Mouse (Mus musculus) small intestine, adult 2 months (tissue): ENCODE measurements around the gene Adam6b. TPM values are rescaled to one million over a fixed set of nuclear protein-coding genes. Genes with fewer than 3 reads are reported as not detected.
"Not testable (repeated sequence)": the region's sequence is repeated elsewhere in the genome, so short reads cannot be mapped to it uniquely, and the experiment has no call there.

ENCODE experiments used
- H3K27ac ChIP-seq: fragments of 200-500 bp; 2 replicates; pipeline ENCODE4 v1.5.1; 2012; ENCODE audit warnings: low read depth, low read length, control low read depth, inconsistent platforms; ENCODE audit not compliant: insufficient read depth
- H3K27me3 ChIP-seq: fragments of 200-500 bp; 2 replicates; pipeline ENCODE4 v1.6.1; 2012; ENCODE audit warnings: mild to moderate bottlenecking, moderate library complexity, low read length, inconsistent platforms; ENCODE audit not compliant: control insufficient read depth, insufficient read depth
- H3K36me3 ChIP-seq: fragments of 200-500 bp; 2 replicates; pipeline ENCODE4 v1.6.1; 2012; ENCODE audit warnings: mild to moderate bottlenecking, low read length, control low read depth, inconsistent platforms; ENCODE audit not compliant: control insufficient read depth, insufficient read depth
- H3K4me1 ChIP-seq: fragments of 200-500 bp; 2 replicates; pipeline ENCODE4 v1.6.1; 2012; ENCODE audit warnings: low read length, inconsistent platforms, mixed read lengths; ENCODE audit not compliant: control insufficient read depth, insufficient read depth, insufficient read length
- H3K4me3 ChIP-seq: fragments of 200-500 bp; 2 replicates; pipeline ENCODE4 v1.5.1; 2012; ENCODE audit warnings: low read depth, mild to moderate bottlenecking, control low read depth, inconsistent platforms, low read length, moderate library complexity
- CTCF ChIP-seq: fragments of 200-500 bp; IDR thresholded peaks from 2 replicates; pipeline ENCODE4 v1.5.1; 2012; ENCODE audit warnings: low read depth, mild to moderate bottlenecking, control low read depth, inconsistent platforms, low read length, moderate library complexity, mixed read lengths; ENCODE audit not compliant: insufficient replicate concordance, insufficient read length; ENCODE audit errors: extremely low read depth
- POLR2A ChIP-seq: fragments of 200-500 bp; IDR thresholded peaks from 2 replicates; pipeline ENCODE4 v1.6.1; 2012; ENCODE audit warnings: low read depth, mild to moderate bottlenecking, control low read depth, inconsistent platforms, low read length, moderate library complexity
- WGBS: fragments of 180-500 bp; shearing (Covaris S2); methylation state at CpG from one replicate; pipeline ENCODE4 v1.1.7; 2018; 5-methylcytosine and 5-hydroxymethylcytosine counted together
- polyA plus RNA-seq: library from polyadenylated mRNA; depleted of rRNA; stranded (reverse); fragments of >200 nt; gene quantifications from 2 replicates; pipeline ENCODE4 v1.2.3, GENCODE M21; 2012; rRNA removed

The Adam6b gene
- 0.05 TPM in 1 of 2 replicates, not detected in the other for polyA plus RNA-seq

- not testable (repeated sequence) for H3K27me3 ChIP-seq, H3K27ac ChIP-seq, H3K36me3 ChIP-seq, H3K4me3 ChIP-seq, H3K4me1 ChIP-seq
- 55% methylated on average over 1 of the region's 1 CpGs for WGBS
Measured at GRCm38 (mm10) chr12:113489211-113489610, at the start of gene Adam6b. Gene Adam6b (plus strand): TSS chr12:113489511.

- TF ChIP-seq CTCF (no peak), POLR2A (no peak)
- WGBS = 71% methylated on average over 1 of the region's 1 CpGs
- H3K27me3 ChIP-seq = no peaks in the 10 kb centered on the region
Measured at GRCm38 (mm10) chr12:113446061-113446460, 43.2 kb upstream of the Adam6b start.

GRCm38 (mm10) chr12:113476164-113476563 lies 13.1 kb upstream of the Adam6b start:
- TF ChIP-seq POLR2A (no peak), CTCF (no peak)
- WGBS = 76% methylated on average over 2 of the region's 2 CpGs
- H3K4me1 ChIP-seq = no peaks in the 10 kb centered on the region
- H3K4me3 ChIP-seq = no peak overlapping the region
- H3K36me3 ChIP-seq = no peaks in the 10 kb centered on the region
- H3K27ac ChIP-seq = no peak overlapping the region
- H3K27me3 ChIP-seq = no peaks in the 10 kb centered on the region

More at GRCm38 (mm10) chr12:113446061-113446460, 43.2 kb upstream of the Adam6b start:
- Histone ChIP-seq H3K4me3 (no peak overlapping the region), H3K27ac (no peak overlapping the region), H3K4me1 (no peaks in the 10 kb centered on the region), H3K36me3 (no peaks in the 10 kb centered on the region)

DNA sequence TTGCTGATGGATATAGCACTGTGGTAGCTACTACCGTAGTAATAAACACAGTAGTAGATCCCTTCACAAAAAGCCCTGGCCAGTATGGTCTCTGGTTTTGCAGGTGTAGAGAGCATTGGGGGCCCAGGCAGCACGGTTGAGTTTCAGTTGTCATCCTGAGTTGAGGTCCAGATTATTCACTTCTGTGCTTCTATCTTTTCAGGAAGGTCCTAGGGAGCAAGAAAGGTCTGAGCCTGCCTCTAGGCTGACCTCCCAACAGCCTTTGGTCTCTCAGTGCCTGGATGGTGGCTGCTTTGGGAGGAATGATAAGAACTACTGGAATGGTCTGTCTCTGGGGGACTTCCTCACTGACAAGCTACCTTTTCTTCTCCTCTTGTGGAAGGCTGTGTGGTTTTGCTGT lies 7.2 kb upstream of the Adam6b start:
- Histone ChIP-seq H3K27ac (no peak overlapping the region), H3K36me3 (no peaks in the 10 kb centered on the region), H3K4me1 (no peaks in the 10 kb centered on the region), H3K27me3 (no peaks in the 10 kb centered on the region), H3K4me3 (no peak overlapping the region)
- no peak for TF ChIP-seq POLR2A
- no peak for TF ChIP-seq CTCF
- 74% methylated on average over 2 of the region's 2 CpGs for WGBS

GRCm38 (mm10) chr12:113482661-113483389 lies 6.5 kb upstream of the Adam6b start:
- Histone ChIP-seq H3K36me3 (no peaks in the 10 kb centered on the region), H3K4me1 (no peaks in the 10 kb centered on the region), H3K4me3 (no peak overlapping the region), H3K27ac (no peak overlapping the region), H3K27me3 (no peaks in the 10 kb centered on the region)
- TF ChIP-seq CTCF (no peak), POLR2A (no peak)
- 36% methylated on average over 4 of the region's 4 CpGs for WGBS

DNA sequence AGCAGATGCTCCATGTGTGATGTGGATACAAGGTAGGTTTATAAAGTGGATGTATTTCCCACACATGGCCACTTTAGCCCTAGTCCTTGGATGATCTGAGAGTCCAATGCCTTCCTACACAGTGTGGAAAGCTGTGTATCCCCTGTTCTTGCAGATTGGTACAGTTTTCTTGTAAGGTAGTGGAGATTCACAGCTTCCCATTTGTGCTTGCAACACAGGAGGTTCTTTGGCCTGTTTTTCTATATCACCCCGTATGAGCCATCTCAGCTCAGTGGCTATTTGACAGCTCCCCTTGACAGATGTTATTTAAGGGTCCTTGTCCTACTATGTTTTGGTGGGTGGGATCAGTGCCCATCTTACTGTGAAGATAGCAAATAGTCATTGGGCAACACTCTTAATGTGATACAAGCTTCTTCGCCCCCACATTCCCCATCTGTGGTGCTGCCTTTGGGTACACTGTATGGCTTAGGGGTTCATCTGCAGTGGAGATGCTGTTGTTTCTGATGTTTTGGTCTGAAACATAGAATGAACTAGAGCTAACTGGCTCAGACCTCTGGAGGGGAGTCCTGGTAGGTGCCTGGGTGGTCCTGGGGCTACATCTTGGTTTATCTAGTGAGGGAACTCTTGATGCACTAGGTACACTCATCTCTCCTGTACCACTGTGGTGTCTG lies 5.7 kb upstream of the Adam6b start:
- WGBS = 87% methylated on average over 2 of the region's 2 CpGs
- Histone ChIP-seq H3K27ac (no peak overlapping the region), H3K4me1 (no peaks in the 10 kb centered on the region), H3K27me3 (no peaks in the 10 kb centered on the region), H3K36me3 (no peaks in the 10 kb centered on the region), H3K4me3 (no peak overlapping the region)
- TF ChIP-seq CTCF (no peak), POLR2A (no peak)

GRCm38 (mm10) chr12:113484971-113485485 lies 4.3 kb upstream of the Adam6b start:
- TF ChIP-seq CTCF (peak; percentile 15; the same call in 1 of the 2 replicates), POLR2A (no peak)
- Histone ChIP-seq H3K4me3 (no peak overlapping the region), H3K4me1 (no peaks in the 10 kb centered on the region), H3K27ac (no peak overlapping the region), H3K36me3 (no peaks in the 10 kb centered on the region), H3K27me3 (no peaks in the 10 kb centered on the region)
- 20% methylated on average over 2 of the region's 2 CpGs for WGBS
